ENCODE assay signal across 12 mouse cellular contexts in the genomic region with DNA sequence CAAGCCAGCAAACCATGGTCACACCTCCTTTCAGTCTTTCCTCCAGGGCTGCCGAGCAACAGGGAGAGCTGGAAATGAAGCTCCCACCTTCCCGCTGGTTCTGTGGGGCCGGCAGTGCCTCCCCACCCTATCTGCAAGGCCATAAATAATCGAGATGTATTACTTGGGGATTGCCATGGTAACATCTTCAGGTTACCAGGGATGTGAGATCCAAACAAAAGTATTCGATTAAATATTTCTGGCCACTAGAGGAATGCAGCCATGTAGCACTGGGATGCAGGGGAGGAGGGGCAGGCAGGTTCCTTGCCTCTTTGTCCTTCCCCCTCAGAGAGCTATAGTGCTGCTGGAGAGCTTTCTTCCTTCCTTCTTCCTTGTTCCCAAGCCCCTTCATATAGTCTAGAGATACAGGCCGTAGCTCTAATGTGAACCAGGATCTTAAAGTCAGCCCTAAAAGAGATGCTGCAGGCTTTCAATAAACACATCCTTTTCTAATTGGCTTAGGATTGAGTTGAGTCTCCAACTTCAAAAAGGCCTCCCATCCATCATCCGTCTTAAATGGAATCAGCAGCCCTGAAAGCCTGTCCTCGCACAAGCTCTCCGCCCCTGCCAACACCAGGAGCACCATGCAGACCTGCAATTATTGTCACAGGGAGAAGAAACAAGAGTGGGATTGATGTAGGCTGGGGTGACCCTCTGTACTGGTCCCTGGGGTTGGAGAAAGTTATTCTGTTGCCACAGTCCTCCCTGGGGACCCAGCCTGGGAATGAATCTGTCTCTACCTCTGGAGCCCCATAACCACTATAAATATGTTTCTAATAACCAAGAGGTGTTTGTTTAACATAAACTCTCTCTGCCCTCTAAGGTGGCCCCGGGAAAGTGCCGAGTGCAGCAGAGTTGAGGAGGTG.
DNase-seq lines count a peak whose midpoint lies in the region; ATAC-seq and TF ChIP-seq lines count a peak whose summit lies in the region.
"Had no signal": no experiment of that assay in that cellular context is flagged by ENCODE, and none has a peak within 500 bp of the region (broad histone marks: within the 10 kb centered on the region; RNA-seq: fewer than 3 reads in every experiment).

No protein-coding gene starts in this region.

- no peaks in the 10 kb centered on the region for H3K27me3 ChIP-seq in forebrain, embryonic 11.5 days (ENCODE audit: control insufficient read depth, insufficient read depth, low read length)
- H3K27me3 ChIP-seq in forebrain, embryonic 12.5 days: 0 out of 2 replicates have a peak, but pooled peaks cover 6% of the 10 kb centered on the region
- peaks cover 6% of the 10 kb centered on the region; the same call in 1 of the 2 replicates for H3K27me3 ChIP-seq in limb, embryonic 12.5 days
- H3K27me3 ChIP-seq in neural tube, embryonic 13.5 days: no peaks in the 10 kb centered on the region
- H3K27me3 ChIP-seq in liver, postnatal 0 days (ENCODE audit: insufficient read depth, low read length): no peaks in the 10 kb centered on the region

- no peak for ATAC-seq in forebrain, embryonic 11.5 days (replicated peaks; ENCODE audit: low FRiP score)
- no peak for ATAC-seq in forebrain, embryonic 12.5 days (ENCODE audit: low FRiP score)
- ATAC-seq in limb, embryonic 12.5 days (ENCODE audit: insufficient number of reproducible peaks, insufficient read depth, low FRiP score, low TSS enrichment, low read depth): no peak
- ATAC-seq in neural tube, embryonic 13.5 days (ENCODE audit: low read depth): peak; percentile 55; the same call in 1 of the 2 replicates
- no peak for ATAC-seq in liver, postnatal 0 days

- DNase-seq in forebrain, embryonic 11.5 days (ENCODE audit: low spot score): no peak
- DNase-seq in forelimb bud, embryonic 11.5 days (ENCODE audit: low read depth, low spot score): peak; percentile 56
- no peak for DNase-seq in liver, postnatal 0 days
- no peak for DNase-seq in lung, postnatal 14 days
- DNase-seq in lung, adult 2 months: no peak
- DNase-seq: cerebellum, postnatal 10 days; gastrocnemius, postnatal 14 days had no signal

- no peak for TF ChIP-seq EP300 in liver, postnatal 0 days (IDR thresholded peaks at IDR 0.05; ENCODE audit: low read depth)

- no peaks in the 10 kb centered on the region for H3K36me3 ChIP-seq in forebrain, embryonic 11.5 days (ENCODE audit: control insufficient read depth, insufficient read depth, low read length)
- H3K36me3 ChIP-seq in forebrain, embryonic 12.5 days (replicated peaks): no peaks in the 10 kb centered on the region
- H3K36me3 ChIP-seq in limb, embryonic 12.5 days: no peaks in the 10 kb centered on the region
- no peaks in the 10 kb centered on the region for H3K36me3 ChIP-seq in neural tube, embryonic 13.5 days
- no peaks in the 10 kb centered on the region for H3K36me3 ChIP-seq in liver, postnatal 0 days (replicated peaks; ENCODE audit: insufficient read depth, low read length)
- H3K36me3 ChIP-seq: heart, embryonic 13.5 days had no signal

- no peak overlapping the region for H3K4me3 ChIP-seq in forebrain, embryonic 11.5 days (ENCODE audit: low read depth, low read length)
- H3K4me3 ChIP-seq in forebrain, embryonic 12.5 days (replicated peaks): no peak overlapping the region
- no peak overlapping the region for H3K4me3 ChIP-seq in limb, embryonic 12.5 days (replicated peaks)
- H3K4me3 ChIP-seq in neural tube, embryonic 13.5 days: no peak overlapping the region
- H3K4me3 ChIP-seq in liver, postnatal 0 days (ENCODE audit: low read depth, low read length): no peak overlapping the region
- H3K4me3 ChIP-seq in lung, adult 2 months (replicated peaks; ENCODE audit: extremely low read depth, low read depth, low read length): no peak overlapping the region
- H3K4me3 ChIP-seq: heart, embryonic 13.5 days; layer of hippocampus, adult 2 months had no signal

- no peak for TF ChIP-seq POLR2A in lung, adult 2 months (IDR thresholded peaks at IDR 0.05; ENCODE audit: borderline replicate concordance, extremely low read depth, low read depth, low read length)

- H3K4me1 ChIP-seq in forebrain, embryonic 11.5 days (replicated peaks; ENCODE audit: control insufficient read depth, insufficient read depth, low read length): peaks cover 8% of the 10 kb centered on the region; the same call in 1 of the 2 replicates
- H3K4me1 ChIP-seq in forebrain, embryonic 12.5 days: peaks cover 17% of the 10 kb centered on the region
- H3K4me1 ChIP-seq in limb, embryonic 12.5 days (replicated peaks): peaks cover 26% of the 10 kb centered on the region
- H3K4me1 ChIP-seq in neural tube, embryonic 13.5 days (replicated peaks): peaks cover 30% of the 10 kb centered on the region
- no peaks in the 10 kb centered on the region for H3K4me1 ChIP-seq in liver, postnatal 0 days (ENCODE audit: insufficient read depth)
- H3K4me1 ChIP-seq in lung, adult 2 months (ENCODE audit: control insufficient read depth, insufficient read depth, low read length): no peaks in the 10 kb centered on the region

- TF ChIP-seq CTCF in liver, postnatal 0 days (IDR thresholded peaks at IDR 0.05; ENCODE audit: low read depth): no peak
- TF ChIP-seq CTCF in lung, adult 2 months (IDR thresholded peaks at IDR 0.05; ENCODE audit: insufficient read depth, low read length): no peak

- peak overlapping the region; percentile 27; the same call in 1 of the 2 replicates for H3K27ac ChIP-seq in forebrain, embryonic 11.5 days (ENCODE audit: low read depth, low read length)
- H3K27ac ChIP-seq in forebrain, embryonic 12.5 days: no peak overlapping the region
- H3K27ac ChIP-seq in limb, embryonic 12.5 days: peak overlapping the region; percentile 75
- H3K27ac ChIP-seq in neural tube, embryonic 13.5 days (replicated peaks): peak overlapping the region; percentile 38
- H3K27ac ChIP-seq in liver, postnatal 0 days (ENCODE audit: low read depth): no peak overlapping the region
- H3K27ac ChIP-seq: heart, embryonic 13.5 days; layer of hippocampus, adult 2 months had no signal

- H3K9ac ChIP-seq in forebrain, embryonic 11.5 days (ENCODE audit: low read length): no peak overlapping the region
- H3K9ac ChIP-seq in forebrain, embryonic 12.5 days: no peak overlapping the region
- H3K9ac ChIP-seq in limb, embryonic 12.5 days (replicated peaks): no peak overlapping the region
- no peak overlapping the region for H3K9ac ChIP-seq in neural tube, embryonic 13.5 days
- no peak overlapping the region for H3K9ac ChIP-seq in liver, postnatal 0 days (replicated peaks)
- H3K9ac ChIP-seq: heart, embryonic 13.5 days had no signal

- no peak overlapping the region for H3K4me2 ChIP-seq in forebrain, embryonic 11.5 days (ENCODE audit: low read depth, low read length, severe bottlenecking)
- H3K4me2 ChIP-seq in forebrain, embryonic 12.5 days: no peak overlapping the region
- peak overlapping the region; percentile 2; the same call in 1 of the 2 replicates for H3K4me2 ChIP-seq in limb, embryonic 12.5 days
- H3K4me2 ChIP-seq in neural tube, embryonic 13.5 days: no peak overlapping the region
- no peak overlapping the region for H3K4me2 ChIP-seq in liver, postnatal 0 days (ENCODE audit: low read depth, low read length)
- H3K4me2 ChIP-seq: heart, embryonic 13.5 days had no signal

- 33% methylated on average over 11 of the region's 11 CpGs for WGBS in forebrain, embryonic 11.5 days
- WGBS in forebrain, embryonic 12.5 days: 36% methylated on average over 11 of the region's 11 CpGs
- WGBS in limb, embryonic 12.5 days: 8% methylated on average over 11 of the region's 11 CpGs
- WGBS in neural tube, embryonic 13.5 days: 10% methylated on average over 11 of the region's 11 CpGs
- WGBS in liver, postnatal 0 days (ENCODE audit: insufficient replicate concordance): 44% methylated on average over 11 of the region's 11 CpGs
- 22% methylated on average over 11 of the region's 11 CpGs for WGBS in lung, adult 2 months

- no peaks in the 10 kb centered on the region for H3K9me3 ChIP-seq in forebrain, embryonic 11.5 days (ENCODE audit: control insufficient read depth, low read length)
- no peaks in the 10 kb centered on the region for H3K9me3 ChIP-seq in forebrain, embryonic 12.5 days
- no peaks in the 10 kb centered on the region for H3K9me3 ChIP-seq in limb, embryonic 12.5 days
- 0 out of 2 replicates have a peak, but pooled peaks cover 4% of the 10 kb centered on the region for H3K9me3 ChIP-seq in neural tube, embryonic 13.5 days
- no peaks in the 10 kb centered on the region for H3K9me3 ChIP-seq in liver, postnatal 0 days (ENCODE audit: low read length)
- H3K9me3 ChIP-seq: heart, embryonic 13.5 days had no signal

Comparison
In these comparisons a context has a peak if more than half of its experiments do, and no peak if none do; other contexts are left out.
1. H3K27ac ChIP-seq: peak in forebrain, embryonic 11.5 days (single experiment), limb, embryonic 12.5 days (single experiment) and neural tube, embryonic 13.5 days (single experiment); none in forebrain, embryonic 12.5 days (single experiment) and liver, postnatal 0 days (single experiment).